Mouse (Mus musculus): Measurements from ENCODE around the gene Mtrex.

The Mtrex gene

GRCm38 (mm10) chr13:112927287-112928001 lies at the start of gene Mtrex, which contains the start of gene Dhx29:
Mtrex (minus strand) TSS chr13:112927398.
Dhx29 (plus strand) TSS chr13:112927454.
- in situ Hi-C loops (cut with MseI, MboI): no loop called here

GRCm38 (mm10) chr13:112976720-112977119 lies 49.5 kb upstream of the Mtrex start:
- in situ Hi-C loops (cut with MseI, MboI): no loop called here

GRCm38 (mm10) chr13:112967267-112967666 lies 40.1 kb upstream of the Mtrex start:
- in situ Hi-C loops (cut with MseI, MboI): no loop called here

- in situ Hi-C loops (cut with MseI, MboI): no loop called here
Observed at GRCm38 (mm10) chr13:112964421-112964820, 37.2 kb upstream of the Mtrex start.

- in situ Hi-C loops (cut with MseI, MboI): no loop called here
Observed at GRCm38 (mm10) chr13:112963081-112963480, 35.9 kb upstream of the Mtrex start.

GRCm38 (mm10) chr13:112954067-112954466 lies 26.9 kb upstream of the Mtrex start:
- in situ Hi-C loops (cut with MseI, MboI): no loop called here

GRCm38 (mm10) chr13:112945900-112946299 lies 18.7 kb upstream of the Mtrex start:
- in situ Hi-C loops (cut with MseI, MboI): no loop called here

GRCm38 (mm10) chr13:112945312-112945711 lies 18.1 kb upstream of the Mtrex start:
- in situ Hi-C loops (cut with MseI, MboI): no loop called here

- in situ Hi-C loops (cut with MseI, MboI): no loop called here
Observed at GRCm38 (mm10) chr13:112941879-112942330, 14.7 kb upstream of the Mtrex start.

- in situ Hi-C loops (cut with MseI, MboI): no loop called here
Observed at GRCm38 (mm10) chr13:112938130-112938529, 10.9 kb upstream of the Mtrex start.

GRCm38 (mm10) chr13:112928038-112928668 lies 955 bp upstream of the Mtrex start:
- in situ Hi-C loops (cut with MseI, MboI): no loop called here

- in situ Hi-C loops (cut with MseI, MboI): no loop called here
Observed at GRCm38 (mm10) chr13:112926796-112927195, 402 bp downstream of the Mtrex start.

GRCm38 (mm10) chr13:112925976-112926375 lies 1.2 kb downstream of the Mtrex start:
- in situ Hi-C loops (cut with MseI, MboI): no loop called here

- in situ Hi-C loops (cut with MseI, MboI): no loop called here
Observed at GRCm38 (mm10) chr13:112925266-112925665, 1.9 kb downstream of the Mtrex start.

- in situ Hi-C loops (cut with MseI, MboI): no loop called here
Observed at GRCm38 (mm10) chr13:112920906-112921305, 6.3 kb downstream of the Mtrex start.

GRCm38 (mm10) chr13:112919141-112919865 lies 7.9 kb downstream of the Mtrex start:
- in situ Hi-C loops (cut with MseI, MboI): no loop called here

- in situ Hi-C loops (cut with MseI, MboI): no loop called here
Observed at GRCm38 (mm10) chr13:112910434-112910833, 16.8 kb downstream of the Mtrex start.

GRCm38 (mm10) chr13:112909663-112910062 lies 17.5 kb downstream of the Mtrex start:
- in situ Hi-C loops (cut with MseI, MboI): no loop called here

GRCm38 (mm10) chr13:112902176-112902575 lies 25.0 kb downstream of the Mtrex start:
- in situ Hi-C loops (cut with MseI, MboI): no loop called here

GRCm38 (mm10) chr13:112887234-112887633 lies 40.0 kb downstream of the Mtrex start:
- in situ Hi-C loops (cut with MseI, MboI): no loop called here

- in situ Hi-C loops (cut with MseI, MboI): loop anchor here in 1 of 2 experiments (25.0 kb wide), 1 partner anchor 184 kb away; no protein-coding TSS in a partner anchor
Observed at GRCm38 (mm10) chr13:112871500-112872266, 55.5 kb downstream of the Mtrex start.

All from mouse trophoblast stem cell (cell line).